Mouse (Mus musculus): ENCODE results near the gene Adgra1.

The Adgra1 gene

DNA sequence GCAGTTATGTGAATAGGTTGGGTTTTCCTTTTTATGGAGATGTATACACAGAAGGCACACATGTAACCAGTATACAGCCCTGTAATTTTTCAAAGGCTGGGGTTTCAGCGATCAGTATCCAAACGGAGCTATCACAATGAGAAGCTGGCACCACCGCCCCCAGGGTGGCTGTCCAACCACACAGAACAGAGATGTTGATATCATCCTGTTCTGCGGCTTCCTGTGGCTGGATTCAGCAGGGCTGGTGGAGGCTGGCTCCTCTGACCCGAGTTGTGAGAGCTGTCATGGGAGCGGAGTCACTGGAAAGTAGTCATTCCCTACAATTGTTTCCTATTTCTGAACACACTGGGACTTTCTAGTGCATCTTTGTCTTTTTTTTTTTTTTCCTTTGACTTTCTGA is 71.3 kb downstream of the Adgra1 start:
- no peak for DNase-seq (ENCODE audit: inconsistent age in 2 of 2, low spot score in 1 of 2)

DNA sequence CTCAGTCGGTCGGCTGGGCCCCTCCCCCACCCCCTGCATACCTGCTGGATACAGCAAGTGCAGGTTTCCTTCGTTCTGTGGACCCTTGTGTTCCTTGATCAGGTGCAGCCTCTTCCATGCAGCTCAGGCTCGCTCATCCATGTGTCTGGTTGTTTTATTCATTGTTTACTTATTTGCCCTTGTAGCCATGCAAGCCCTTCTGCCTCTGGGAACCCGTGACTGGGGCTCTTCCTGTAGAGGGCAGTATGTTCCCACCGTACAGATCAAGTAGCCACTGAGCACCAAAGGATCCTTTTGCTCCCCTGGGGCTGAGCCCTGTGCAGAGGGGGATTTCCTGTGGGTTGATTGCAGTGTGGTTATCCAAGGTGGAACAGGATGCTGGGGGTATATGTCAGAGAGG is 71.7 kb downstream of the Adgra1 start:
- DNase-seq (ENCODE audit: inconsistent age in 2 of 2, low spot score in 1 of 2): peak; percentile 48 to 88

DNA sequence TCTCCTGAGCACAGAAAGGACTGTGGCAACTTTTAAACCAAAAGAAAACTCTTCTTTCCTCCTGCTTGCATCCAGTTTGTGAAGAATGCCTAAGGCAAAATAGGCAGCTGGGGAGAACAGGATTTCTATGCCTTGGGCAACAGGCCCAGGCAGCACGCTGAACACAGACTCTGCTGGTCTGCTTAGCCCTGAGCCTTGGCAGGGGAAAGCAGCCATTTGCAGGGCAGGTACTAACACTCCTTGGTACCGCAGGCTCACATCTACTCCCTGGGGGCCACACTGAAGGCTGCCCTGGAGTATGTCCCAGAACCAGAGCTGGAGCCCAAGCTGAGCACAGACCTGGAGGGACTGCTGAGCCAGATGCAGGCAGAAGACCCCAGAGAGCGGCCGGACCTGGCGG is 74.2 kb downstream of the Adgra1 start:
- DNase-seq (ENCODE audit: inconsistent age in 2 of 2, low spot score in 1 of 2): no peak

DNA sequence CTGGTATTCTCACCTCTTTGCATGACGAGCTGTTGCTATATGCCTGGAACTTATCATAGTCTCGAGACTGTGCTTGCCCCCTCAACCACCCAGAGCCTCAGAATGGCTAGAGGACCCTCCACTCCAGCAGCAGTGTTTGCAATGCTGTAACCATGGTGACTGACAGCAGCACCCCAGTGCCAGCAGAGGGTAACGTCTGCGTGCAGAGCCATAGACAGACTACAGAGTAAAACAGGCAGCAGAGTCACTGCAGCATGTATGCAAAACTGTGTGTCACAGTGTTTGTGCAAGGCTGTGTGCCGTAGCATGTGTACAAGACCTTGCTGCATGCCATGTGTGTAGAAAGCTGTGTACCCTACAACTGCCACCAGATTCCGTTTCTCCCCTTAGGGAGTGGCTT is 75.5 kb downstream of the Adgra1 start:
- no peak for DNase-seq (ENCODE audit: inconsistent age in 2 of 2, low spot score in 1 of 2)

DNA sequence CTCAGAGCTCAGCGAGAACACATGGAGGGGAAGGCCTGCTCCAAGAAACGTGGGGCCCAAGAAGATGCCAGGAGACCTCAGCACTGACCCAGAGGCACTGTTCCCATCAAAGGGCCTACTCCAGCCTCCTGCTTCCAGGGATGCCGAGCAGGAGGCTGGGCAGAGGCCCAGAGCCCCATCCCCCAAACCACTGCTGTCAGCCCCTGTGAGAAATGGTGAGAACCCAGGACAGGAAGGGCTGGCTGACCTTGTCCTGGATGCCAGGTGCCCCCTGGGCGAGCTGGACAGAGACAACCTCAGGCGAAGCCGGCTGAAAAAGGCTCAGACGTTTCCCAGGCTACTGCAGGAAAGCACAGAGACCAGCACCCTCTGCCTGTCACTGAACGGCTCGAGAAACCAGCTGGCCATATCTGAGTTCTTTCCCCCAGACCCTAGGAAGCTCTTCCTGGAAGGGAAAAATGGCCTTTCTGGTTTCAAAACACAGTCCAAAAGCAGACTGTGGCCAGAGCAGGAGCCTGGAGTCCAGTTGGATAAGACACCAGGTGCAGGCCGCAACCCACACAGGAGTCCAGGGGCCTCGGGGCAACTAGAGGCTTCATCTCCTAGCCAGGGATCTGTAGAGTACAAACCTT is 76.3 kb downstream of the Adgra1 start:
- DNase-seq (ENCODE audit: inconsistent age in 2 of 2, low spot score in 1 of 2): no peak

DNA sequence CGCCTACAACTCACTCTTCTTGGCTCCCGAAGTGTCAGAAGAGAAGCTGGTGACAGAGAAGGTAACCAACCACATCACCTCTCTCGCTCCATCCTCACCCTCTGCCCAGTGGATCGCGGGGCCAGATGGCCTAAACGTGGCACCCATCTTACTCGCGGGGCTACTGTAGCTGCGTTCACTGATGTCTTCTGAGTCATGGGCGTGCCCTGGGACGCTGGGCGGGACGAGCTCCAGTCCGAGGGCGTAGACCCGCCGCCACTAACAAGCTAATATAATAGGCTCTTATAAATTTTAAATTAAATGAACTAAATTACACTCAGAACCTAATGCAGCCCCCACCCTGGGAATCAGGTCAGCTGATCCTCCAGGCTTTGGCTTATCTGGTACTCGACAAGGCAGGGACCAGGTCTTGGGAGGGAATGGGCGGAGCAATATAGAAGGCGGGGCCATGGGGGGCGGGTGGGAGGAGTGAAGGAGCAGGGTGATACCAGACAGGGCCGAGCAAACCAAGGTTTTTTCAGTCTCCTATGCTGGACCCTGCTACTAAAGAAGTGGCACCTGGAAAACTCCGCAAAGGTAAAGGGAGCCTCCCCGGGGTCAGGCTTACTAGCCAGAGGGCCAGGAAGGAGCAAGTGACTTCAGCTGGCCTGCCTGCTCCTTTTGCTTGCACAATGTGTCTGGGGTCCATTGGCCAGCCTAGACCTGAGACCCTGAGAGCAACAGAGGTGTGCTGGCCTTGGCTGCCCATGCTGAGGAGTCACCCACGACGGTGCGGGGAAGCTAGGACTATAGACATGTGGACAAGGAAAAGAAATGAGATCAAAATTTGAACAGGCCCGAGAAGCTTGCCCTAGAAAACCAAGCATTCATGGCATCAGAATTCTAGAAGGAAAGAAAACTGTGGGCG is 80.4 kb downstream of the Adgra1 start:
- DNase-seq (ENCODE audit: inconsistent age in 2 of 2, low spot score in 1 of 2): peak; percentile 17 to 65

DNA sequence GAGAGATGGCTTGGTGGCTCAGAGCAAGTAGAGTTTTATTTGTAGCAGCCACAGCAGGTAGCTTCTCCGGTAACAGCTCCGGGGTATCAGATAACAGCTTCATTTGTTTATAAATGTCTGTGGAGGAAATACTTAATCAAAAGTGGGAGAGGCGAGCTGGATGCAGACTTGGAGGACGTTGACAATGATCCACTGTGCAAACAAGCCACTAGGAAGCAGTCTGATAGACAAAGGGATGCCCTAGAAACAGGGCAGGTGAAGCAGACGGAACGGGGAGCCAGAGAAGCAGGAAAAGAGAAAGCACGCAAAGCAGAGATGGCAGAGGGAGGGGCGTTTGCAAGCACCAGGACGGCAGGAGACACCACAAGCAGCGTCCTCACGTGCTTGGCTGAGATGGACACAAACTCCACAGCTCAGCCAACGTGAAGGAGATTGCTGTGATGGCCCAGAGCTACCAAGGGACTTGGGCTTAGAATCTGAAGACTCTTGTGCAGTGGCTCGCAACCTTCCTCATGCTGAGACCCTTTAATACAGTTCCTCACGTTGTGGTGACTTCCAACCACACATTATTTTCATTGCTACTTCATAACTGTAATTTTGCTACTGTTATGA is 81.8 kb downstream of the Adgra1 start:
- no peak for DNase-seq (ENCODE audit: inconsistent age in 2 of 2, low spot score in 1 of 2)

DNA sequence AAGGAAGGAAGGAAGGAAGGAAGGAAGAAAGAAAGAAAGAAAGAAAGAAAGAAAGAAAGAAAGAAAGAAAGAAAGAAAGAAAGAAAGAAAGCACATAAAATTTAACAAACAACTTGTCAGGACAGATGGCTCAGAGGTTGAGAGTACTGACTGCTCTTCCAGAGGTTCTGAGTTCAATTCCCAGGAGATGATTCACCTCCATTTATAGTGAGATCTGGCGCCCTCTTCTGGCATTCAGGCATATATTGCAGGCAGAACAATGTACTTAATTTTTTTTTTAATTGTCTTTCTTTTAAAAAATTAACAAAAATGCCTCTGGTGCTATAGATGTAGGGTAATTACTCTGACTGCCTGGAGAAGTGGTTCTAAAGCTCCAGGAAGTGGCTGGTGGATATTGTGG is 82.4 kb downstream of the Adgra1 start:
- DNase-seq (ENCODE audit: inconsistent age in 2 of 2, low spot score in 1 of 2): no peak

DNA sequence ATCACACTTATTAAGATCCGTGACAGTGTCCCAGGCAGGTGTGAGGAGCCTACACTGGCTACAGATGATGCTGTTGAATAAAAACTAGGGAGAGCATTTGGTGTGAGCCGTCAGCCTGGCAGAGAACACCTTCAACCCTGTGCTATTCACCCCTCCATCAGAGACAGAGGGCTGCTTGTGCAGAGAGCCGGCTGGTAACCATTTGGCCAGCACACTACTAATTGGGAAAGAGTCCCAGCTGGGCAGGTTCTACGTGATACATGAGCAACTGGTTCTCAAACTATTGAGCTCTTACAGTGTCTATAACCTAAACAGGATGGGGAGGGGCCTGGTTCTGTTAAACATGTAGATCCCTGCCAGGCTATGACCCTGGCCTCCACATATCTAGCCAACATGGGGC is 84.3 kb downstream of the Adgra1 start:
- no peak for DNase-seq (ENCODE audit: inconsistent age in 2 of 2, low spot score in 1 of 2)
